Mouse (Mus musculus): Measurements from ENCODE around the gene Tmem50b. TPM values are rescaled to one million over a fixed set of nuclear protein-coding genes. Genes with fewer than 3 reads are reported as not detected.

Tmem50b gene
- polyA plus RNA-seq, 1 experiment from 2014 or later: 31.5 TPM

DNA sequence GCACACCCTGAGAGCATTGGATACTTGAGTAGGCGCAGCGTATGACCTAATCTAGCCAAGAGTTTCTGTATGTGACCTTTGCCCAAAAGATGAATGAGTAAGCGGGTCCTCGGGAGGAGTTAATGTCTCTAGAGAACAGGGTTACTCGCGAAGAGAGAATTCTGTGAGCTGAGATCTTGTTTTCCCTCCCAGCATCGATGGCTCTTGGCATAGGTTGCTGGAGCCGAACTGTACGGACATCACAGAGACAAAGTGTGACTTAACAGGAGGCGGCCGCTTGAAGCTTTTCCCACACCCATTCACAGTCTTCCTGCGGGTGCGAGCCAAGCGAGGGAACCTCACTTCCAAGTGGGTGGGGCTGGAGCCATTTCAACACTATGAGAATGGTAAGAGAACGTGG, 39.9 kb downstream of the Tmem50b start:
- Histone ChIP-seq H3K27me3 (no peaks in the 10 kb centered on the region), H3K27ac (no peak overlapping the region), H3K4me2 (replicated peaks) (no peak overlapping the region), H3K36me3 (peaks cover 60% of the 10 kb centered on the region), H3K4me1 (peaks cover 25% of the 10 kb centered on the region), H3K4me3 (no peak overlapping the region), H3K9ac (no peak overlapping the region), H3K9me3 (no peaks in the 10 kb centered on the region)
- ATAC-seq (ENCODE audit: low FRiP score, low read depth): no peak
- 94% methylated on average over 15 of the region's 15 CpGs for WGBS

- ATAC-seq (ENCODE audit: low FRiP score, low read depth): no peak
- H3K36me3 ChIP-seq: peaks cover 56% of the 10 kb centered on the region
- no peak overlapping the region for H3K4me3 ChIP-seq
- H3K4me1 ChIP-seq: peaks cover 25% of the 10 kb centered on the region
- H3K9me3 ChIP-seq: no peaks in the 10 kb centered on the region
- no peak overlapping the region for H3K9ac ChIP-seq
- no peak overlapping the region for H3K27ac ChIP-seq
- no peaks in the 10 kb centered on the region for H3K27me3 ChIP-seq
- no peak overlapping the region for H3K4me2 ChIP-seq (replicated peaks)
- whole genome bisulfite sequencing: 38% methylated on average over 7 of the region's 7 CpGs
Measured at GRCm38 (mm10) chr16:91557214-91557613, 40.4 kb downstream of the Tmem50b start.

DNA sequence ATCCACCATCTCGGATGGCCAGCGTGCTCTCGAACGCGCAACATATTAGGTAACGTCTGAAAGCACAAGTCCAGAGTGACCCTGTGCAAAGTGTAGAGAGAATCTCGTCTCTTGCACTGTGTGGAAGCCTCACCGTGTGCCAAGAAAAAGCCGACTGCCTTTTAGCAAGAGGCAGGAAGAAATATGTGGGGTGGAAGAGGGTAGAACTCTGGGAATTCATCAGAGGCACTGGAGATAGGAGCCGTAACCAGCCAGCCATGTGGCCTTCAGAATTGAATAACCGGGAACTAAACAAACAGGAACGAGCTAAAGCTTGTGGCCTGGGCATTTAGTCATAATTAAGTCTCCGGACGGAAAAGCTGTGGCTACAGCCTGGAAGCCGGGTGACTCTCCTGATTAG, 40.9 kb downstream of the Tmem50b start:
- H3K4me2 ChIP-seq (replicated peaks): no peak overlapping the region
- H3K9me3 ChIP-seq: no peaks in the 10 kb centered on the region
- ATAC-seq (ENCODE audit: low FRiP score, low read depth): no peak
- 61% methylated on average over 15 of the region's 15 CpGs for WGBS
- no peak overlapping the region for H3K4me3 ChIP-seq
- H3K27ac ChIP-seq: no peak overlapping the region
- no peaks in the 10 kb centered on the region for H3K27me3 ChIP-seq
- peaks cover 51% of the 10 kb centered on the region for H3K36me3 ChIP-seq
- H3K4me1 ChIP-seq: peaks cover 25% of the 10 kb centered on the region
- no peak overlapping the region for H3K9ac ChIP-seq

GRCm38 (mm10) chr16:91555017-91555605, 42.5 kb downstream of the Tmem50b start:
- H3K9me3 ChIP-seq: no peaks in the 10 kb centered on the region
- H3K27ac ChIP-seq: no peak overlapping the region
- no peak overlapping the region for H3K4me2 ChIP-seq (replicated peaks)
- no peaks in the 10 kb centered on the region for H3K27me3 ChIP-seq
- ATAC-seq (ENCODE audit: low FRiP score, low read depth): no peak
- H3K4me1 ChIP-seq: peaks cover 25% of the 10 kb centered on the region
- WGBS: 78% methylated on average over 8 of the region's 8 CpGs
- H3K36me3 ChIP-seq: peaks cover 39% of the 10 kb centered on the region
- H3K9ac ChIP-seq: no peak overlapping the region
- H3K4me3 ChIP-seq: no peak overlapping the region

- 49% methylated on average over 12 of the region's 12 CpGs for WGBS
- Histone ChIP-seq H3K9ac (no peak overlapping the region), H3K36me3 (peaks cover 27% of the 10 kb centered on the region), H3K27me3 (no peaks in the 10 kb centered on the region), H3K9me3 (no peaks in the 10 kb centered on the region), H3K4me1 (peaks cover 40% of the 10 kb centered on the region), H3K4me2 (replicated peaks) (0 out of 2 replicates have a peak overlapping the region, but pooled peaks have one; percentile 25), H3K4me3 (no peak overlapping the region), H3K27ac (no peak overlapping the region)
- no peak for ATAC-seq (ENCODE audit: low FRiP score, low read depth)
Measured at GRCm38 (mm10) chr16:91553625-91554024, 44.0 kb downstream of the Tmem50b start.

- no peak for ATAC-seq (ENCODE audit: low FRiP score, low read depth)
- WGBS: 59% methylated on average over 9 of the region's 9 CpGs
- no peak overlapping the region for H3K4me2 ChIP-seq (replicated peaks)
Measured at GRCm38 (mm10) chr16:91552072-91552471, 45.5 kb downstream of the Tmem50b start.

DNA sequence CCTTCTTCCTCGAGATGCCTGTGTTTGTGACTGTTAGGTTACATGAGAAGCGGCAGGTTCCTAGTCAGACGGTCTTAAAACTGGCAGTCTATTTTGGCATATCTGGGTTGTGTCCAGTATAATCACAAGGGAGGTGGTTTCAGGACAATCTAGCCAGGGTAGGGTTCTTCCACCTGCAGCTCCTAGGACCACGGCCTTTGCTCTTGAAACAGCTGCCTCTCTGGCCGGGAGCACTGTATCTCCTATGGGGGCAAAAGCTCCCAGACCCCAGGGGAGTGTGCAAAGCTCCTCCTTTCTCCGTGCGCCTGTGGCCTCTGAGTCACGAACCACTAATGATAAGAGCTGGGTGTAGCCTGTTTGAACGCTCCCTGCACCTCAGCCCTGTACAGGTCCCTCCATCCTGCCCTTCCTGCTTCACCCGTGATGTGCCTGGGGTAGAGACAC, 46.5 kb downstream of the Tmem50b start:
- H3K9me3 ChIP-seq: no peaks in the 10 kb centered on the region
- H3K36me3 ChIP-seq: peaks cover 17% of the 10 kb centered on the region
- H3K9ac ChIP-seq: no peak overlapping the region
- H3K27me3 ChIP-seq: no peaks in the 10 kb centered on the region
- no peak overlapping the region for H3K27ac ChIP-seq
- no peak overlapping the region for H3K4me3 ChIP-seq
- 73% methylated on average over 10 of the region's 10 CpGs for WGBS
- no peak overlapping the region for H3K4me2 ChIP-seq (replicated peaks)
- no peak for ATAC-seq (ENCODE audit: low FRiP score, low read depth)
- H3K4me1 ChIP-seq: peaks cover 48% of the 10 kb centered on the region

More at GRCm38 (mm10) chr16:91552072-91552471, 45.5 kb downstream of the Tmem50b start:
- H3K4me1 ChIP-seq: peaks cover 50% of the 10 kb centered on the region
- peaks cover 17% of the 10 kb centered on the region for H3K36me3 ChIP-seq
- H3K27ac ChIP-seq: no peak overlapping the region
- H3K9ac ChIP-seq: no peak overlapping the region
- no peak overlapping the region for H3K4me3 ChIP-seq
- no peaks in the 10 kb centered on the region for H3K9me3 ChIP-seq
- H3K27me3 ChIP-seq: no peaks in the 10 kb centered on the region

DNA sequence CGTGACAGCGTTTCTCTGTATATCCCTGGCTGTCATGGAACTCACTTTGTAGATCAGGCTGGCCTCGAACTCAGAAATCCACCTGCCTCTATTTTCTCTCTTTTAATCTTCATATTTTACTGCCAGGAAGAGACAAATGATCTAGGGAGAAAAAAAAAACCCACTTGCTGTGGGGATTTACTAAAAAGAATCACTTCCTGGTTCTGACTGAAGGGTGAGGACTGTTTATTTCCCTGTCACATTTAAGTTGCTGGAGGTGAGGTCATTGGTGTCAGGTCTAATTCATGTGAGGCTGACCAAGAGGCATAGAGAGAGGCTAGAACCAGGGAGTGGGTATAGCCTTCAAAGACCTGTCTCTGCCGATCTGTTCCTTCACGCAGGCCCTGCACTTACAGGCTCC, 48.0 kb downstream of the Tmem50b start:
- Histone ChIP-seq H3K9me3 (no peaks in the 10 kb centered on the region), H3K36me3 (peaks cover 4% of the 10 kb centered on the region; the same call in 1 of the 2 replicates), H3K27me3 (no peaks in the 10 kb centered on the region), H3K4me1 (peaks cover 52% of the 10 kb centered on the region), H3K4me3 (no peak overlapping the region), H3K27ac (no peak overlapping the region), H3K9ac (no peak overlapping the region), H3K4me2 (replicated peaks) (no peak overlapping the region)
- WGBS: 68% methylated on average over 5 of the region's 5 CpGs
- no peak for ATAC-seq (ENCODE audit: low FRiP score, low read depth)

- no peaks in the 10 kb centered on the region for H3K27me3 ChIP-seq
- H3K27ac ChIP-seq: no peak overlapping the region
- H3K36me3 ChIP-seq: 0 out of 2 replicates have a peak, but pooled peaks cover 4% of the 10 kb centered on the region
- no peak for ATAC-seq (ENCODE audit: low FRiP score, low read depth)
- peak overlapping the region; percentile 77 for H3K4me2 ChIP-seq (replicated peaks)
- H3K9ac ChIP-seq: peak overlapping the region; percentile 45
- peak overlapping the region; percentile 24 for H3K4me3 ChIP-seq
- 68% methylated on average over 2 of the region's 2 CpGs for WGBS
- peaks cover 46% of the 10 kb centered on the region for H3K4me1 ChIP-seq
- H3K9me3 ChIP-seq: no peaks in the 10 kb centered on the region
Measured at GRCm38 (mm10) chr16:91548996-91549395, 48.6 kb downstream of the Tmem50b start.

DNA sequence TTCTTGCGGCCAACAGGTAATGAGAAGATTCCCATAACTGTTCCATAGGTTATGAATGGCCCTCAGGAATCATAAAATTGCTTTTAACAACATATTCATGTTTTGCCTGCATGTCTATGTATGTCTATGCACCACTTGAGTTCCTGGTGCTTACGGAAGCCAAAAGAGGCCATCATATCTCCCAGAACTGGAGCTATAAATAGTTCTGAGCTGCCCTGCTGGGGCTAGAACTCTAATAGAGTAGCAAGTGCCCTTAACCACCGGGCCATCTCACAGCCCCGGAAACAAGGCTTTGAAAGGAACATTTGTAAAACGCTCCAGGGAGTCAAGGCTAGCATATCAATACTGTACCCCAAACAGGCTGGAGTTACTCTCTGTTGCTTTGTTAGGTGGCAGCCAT, 49.0 kb downstream of the Tmem50b start:
- Histone ChIP-seq H3K27ac (no peak overlapping the region), H3K4me1 (peaks cover 42% of the 10 kb centered on the region), H3K9ac (peak overlapping the region; percentile 45), H3K4me2 (replicated peaks) (peak overlapping the region; percentile 77), H3K9me3 (no peaks in the 10 kb centered on the region), H3K27me3 (no peaks in the 10 kb centered on the region), H3K4me3 (peak overlapping the region; percentile 24), H3K36me3 (0 out of 2 replicates have a peak, but pooled peaks cover 4% of the 10 kb centered on the region)
- WGBS: 32% methylated on average over 5 of the region's 5 CpGs
- ATAC-seq (ENCODE audit: low FRiP score, low read depth): no peak

GRCm38 (mm10) chr16:91547974-91548373, 49.6 kb downstream of the Tmem50b start:
- Histone ChIP-seq H3K27ac (no peak overlapping the region), H3K4me3 (peak overlapping the region; percentile 81), H3K4me1 (peaks cover 39% of the 10 kb centered on the region), H3K9ac (peak overlapping the region; percentile 95; the same call in 1 of the 2 replicates), H3K36me3 (0 out of 2 replicates have a peak, but pooled peaks cover 4% of the 10 kb centered on the region), H3K27me3 (no peaks in the 10 kb centered on the region), H3K9me3 (no peaks in the 10 kb centered on the region), H3K4me2 (replicated peaks) (peak overlapping the region; percentile 77)
- no peak for ATAC-seq (ENCODE audit: low FRiP score, low read depth)
- 41% methylated on average over 5 of the region's 5 CpGs for WGBS

DNA sequence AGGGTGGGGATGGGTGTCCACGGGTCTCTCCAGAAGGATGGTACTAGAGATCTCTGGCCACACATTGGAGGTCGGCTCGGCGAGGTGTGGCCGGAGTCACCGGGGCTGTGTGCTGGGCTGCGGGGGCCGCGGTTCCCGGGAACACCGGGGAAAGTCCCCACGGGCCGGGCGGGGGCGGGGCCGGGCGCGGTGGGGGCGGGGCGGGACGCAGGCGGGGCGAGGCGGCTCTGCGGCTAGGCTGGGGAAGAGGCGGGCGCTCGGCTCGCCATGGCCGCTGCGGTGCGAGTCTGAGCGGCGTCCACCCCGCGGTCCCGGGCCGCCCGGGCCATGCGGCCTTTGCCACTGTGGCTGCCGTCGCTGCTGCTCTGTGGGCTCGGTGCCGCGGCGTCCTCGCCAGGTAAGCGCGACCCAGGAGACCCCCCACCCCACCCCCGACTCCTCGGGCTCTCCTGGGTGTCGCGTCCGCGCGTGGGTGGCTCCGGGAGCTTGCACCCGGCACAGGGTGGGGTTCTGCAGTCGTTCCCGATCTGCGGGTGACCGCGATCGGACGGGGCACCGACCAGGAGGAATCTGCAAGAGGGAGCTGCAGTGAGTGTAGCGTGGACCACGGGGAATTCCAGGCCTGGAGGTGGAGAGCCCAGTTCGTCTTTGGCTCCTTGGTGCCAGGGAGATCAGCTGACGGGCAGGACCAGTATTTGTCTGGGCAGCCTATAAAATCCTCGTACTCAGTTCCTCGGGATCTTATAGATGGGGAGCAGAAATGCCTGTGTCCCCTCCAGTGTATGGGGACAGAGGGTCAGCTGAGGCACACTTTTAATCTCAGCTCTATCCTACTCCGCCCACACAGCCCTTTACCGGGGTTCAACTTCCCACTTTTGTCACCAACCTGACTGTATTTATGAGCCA, 50.5 kb downstream of the Tmem50b start, which contains the start of gene Ifngr2:
Gene Ifngr2 (plus strand): TSS at position 237 of the 906 bp plus-strand sequence.
- Histone ChIP-seq H3K9me3 (no peaks in the 10 kb centered on the region), H3K4me2 (replicated peaks) (peak within 1 kb of the TSS; percentile 77), H3K9ac (peak within 1 kb of the TSS; percentile 95), H3K36me3 (no peaks in the 10 kb centered on the region), H3K4me1 (peaks cover 39% of the 10 kb centered on the region), H3K27ac (peak within 1 kb of the TSS; percentile 48; the same call in 1 of the 2 replicates), H3K27me3 (no peaks in the 10 kb centered on the region), H3K4me3 (peak within 1 kb of the TSS; percentile 81)
- under 1% methylated on average over 52 of the region's 74 CpGs for WGBS
- ATAC-seq (ENCODE audit: low FRiP score, low read depth): peak; percentile 90

All from limb, embryonic 13.5 days (tissue).